Mouse (Mus musculus) cerebellum, postnatal 14 days (tissue): ENCODE data around the gene Slc1a3.
A peak's percentile ranks its signal among the peaks of the same experiment; 100 is the strongest.

Experiments
- DNase-seq, 2 experiments: peaks; one replicate each; pipeline ENCODE4 v3.0.0; 2021; ENCODE audit warnings: mixed read lengths in 2 of 2

Gene Slc1a3

GRCm38 (mm10) chr15:8605538-8606188 is 104.9 kb downstream of the Slc1a3 start:
- no peak for DNase-seq

GRCm38 (mm10) chr15:8602362-8602761 is 108.2 kb downstream of the Slc1a3 start:
- no peak for DNase-seq

- no peak for DNase-seq
These were observed 109.0 kb downstream of the Slc1a3 start for GRCm38 (mm10) chr15:8601312-8602146.

GRCm38 (mm10) chr15:8596375-8596900 is 114.1 kb downstream of the Slc1a3 start:
- DNase-seq, result no peak

GRCm38 (mm10) chr15:8595226-8595625 is 115.3 kb downstream of the Slc1a3 start:
- no peak for DNase-seq

- peak; percentile 82 to 84 for DNase-seq
These were observed 121.0 kb downstream of the Slc1a3 start for GRCm38 (mm10) chr15:8589503-8590116.

- no peak for DNase-seq
These were observed 122.5 kb downstream of the Slc1a3 start for GRCm38 (mm10) chr15:8588065-8588464.

GRCm38 (mm10) chr15:8586822-8587281 is 123.7 kb downstream of the Slc1a3 start:
- peak; percentile 48 to 64 for DNase-seq
